Mouse (Mus musculus) limb, embryonic 10.5 days (tissue): ENCODE results near the gene Map3k14. TPM values are rescaled to one million over a fixed set of nuclear protein-coding genes. Genes with fewer than 3 reads are reported as not detected.
A peak's percentile ranks its signal among the peaks of the same experiment; 100 is the strongest.

Experiments used
- DNase-seq: peaks from one replicate; pipeline ENCODE4 v3.0.0-alpha.2; 2017; ENCODE audit warnings: low spot score
- H3K27ac ChIP-seq: fragments of 300-500 bp; sonication (generic); 2 replicates; pipeline ENCODE4 v1.5.1; 2016; ENCODE audit warnings: mild to moderate bottlenecking
- H3K27me3 ChIP-seq: fragments of 300-500 bp; sonication (generic); 2 replicates; pipeline ENCODE4 v1.6.1; 2016; ENCODE audit warnings: low read depth, mild to moderate bottlenecking; ENCODE audit not compliant: poor library complexity, severe bottlenecking
- H3K36me3 ChIP-seq: fragments of 300-500 bp; sonication (generic); 2 replicates; pipeline ENCODE4 v1.6.1; 2016; ENCODE audit warnings: mild to moderate bottlenecking, moderate library complexity
- H3K4me1 ChIP-seq: fragments of 300-500 bp; sonication (generic); 2 replicates; pipeline ENCODE4 v1.6.1; 2016
- H3K4me3 ChIP-seq: fragments of 300-500 bp; sonication (generic); 2 replicates; pipeline ENCODE4 v1.5.1; 2016; ENCODE audit warnings: mild to moderate bottlenecking, moderate library complexity
- H3K9me3 ChIP-seq: fragments of 300-500 bp; sonication (generic); replicated peaks from 2 replicates; pipeline ENCODE4 v1.6.1; 2016; ENCODE audit warnings: mild to moderate bottlenecking
- WGBS: fragments of 180-500 bp; shearing (Covaris S2); methylation state at CpG from one replicate; pipeline ENCODE4 v1.1.7; 2016; 5-methylcytosine and 5-hydroxymethylcytosine counted together
- polyA plus RNA-seq: library from polyadenylated mRNA; unstranded; fragments of >200 nt; fragmentation: Nextera tagmentation; extraction: Ambion mirVana; gene quantifications from 2 replicates; pipeline ENCODE4 v1.2.1, GENCODE M21; 2016

Gene Map3k14
- polyA plus RNA-seq, 1 experiment from 2014 or later, result 2.8 TPM

DNA sequence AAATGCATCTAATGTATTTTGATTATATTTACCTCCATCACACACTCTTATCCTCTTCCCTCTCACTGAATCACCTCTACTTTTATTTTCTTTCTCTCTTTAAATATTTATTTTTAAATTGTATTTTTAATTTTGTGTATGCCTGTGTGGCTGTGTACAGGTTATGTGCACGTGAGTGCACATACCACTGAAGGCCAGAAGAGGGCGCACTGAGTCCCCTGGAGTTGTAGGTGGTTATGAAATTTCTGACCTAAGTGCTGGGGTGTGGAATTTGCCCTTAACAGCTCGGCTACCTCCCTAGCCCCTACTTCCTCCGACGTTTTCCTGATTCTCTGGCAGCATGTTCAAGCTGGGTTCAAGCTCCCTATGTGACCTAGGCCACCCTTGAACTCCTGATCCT is 53.6 kb downstream of the Map3k14 start:
- WGBS, result 89% methylated on average over 5 of the region's 5 CpGs
- DNase-seq, result no peak
- peaks cover 3% of the 10 kb centered on the region; the same call in 1 of the 2 replicates for H3K9me3 ChIP-seq
- H3K36me3 ChIP-seq, result no peaks in the 10 kb centered on the region
- no peak overlapping the region for H3K27ac ChIP-seq
- no peak overlapping the region for H3K4me3 ChIP-seq
- H3K4me1 ChIP-seq, result peaks cover 12% of the 10 kb centered on the region
- peaks cover 34% of the 10 kb centered on the region for H3K27me3 ChIP-seq

- Histone ChIP-seq H3K27ac (no peak overlapping the region), H3K27me3 (peaks cover under 1% of the 10 kb centered on the region; the same call in 1 of the 2 replicates), H3K4me3 (no peak overlapping the region), H3K36me3 (no peaks in the 10 kb centered on the region), H3K4me1 (no peaks in the 10 kb centered on the region), H3K9me3 (peaks cover 3% of the 10 kb centered on the region; the same call in 1 of the 2 replicates)
- DNase-seq, result no peak
- WGBS, result 68% methylated on average over 8 of the region's 8 CpGs
Observed at GRCm38 (mm10) chr11:103210291-103210690, 57.0 kb downstream of the Map3k14 start.

- DNase-seq, result no peak
- H3K36me3 ChIP-seq, result no peaks in the 10 kb centered on the region
- H3K4me3 ChIP-seq, result no peak within 1 kb of the TSS
- H3K27me3 ChIP-seq, result no peaks in the 10 kb centered on the region
- no peaks in the 10 kb centered on the region for H3K4me1 ChIP-seq
- H3K9me3 ChIP-seq, result no peaks in the 10 kb centered on the region; the same call in 1 of the 2 replicates
- 89% methylated on average over 3 of the region's 3 CpGs for WGBS
- H3K27ac ChIP-seq, result no peak within 1 kb of the TSS
Observed at GRCm38 (mm10) chr11:103208458-103208857, 58.8 kb downstream of the Map3k14 start, which contains the start of gene 1700023F06Rik. TSS of gene 1700023F06Rik (minus strand) at chr11:103208558.

DNA sequence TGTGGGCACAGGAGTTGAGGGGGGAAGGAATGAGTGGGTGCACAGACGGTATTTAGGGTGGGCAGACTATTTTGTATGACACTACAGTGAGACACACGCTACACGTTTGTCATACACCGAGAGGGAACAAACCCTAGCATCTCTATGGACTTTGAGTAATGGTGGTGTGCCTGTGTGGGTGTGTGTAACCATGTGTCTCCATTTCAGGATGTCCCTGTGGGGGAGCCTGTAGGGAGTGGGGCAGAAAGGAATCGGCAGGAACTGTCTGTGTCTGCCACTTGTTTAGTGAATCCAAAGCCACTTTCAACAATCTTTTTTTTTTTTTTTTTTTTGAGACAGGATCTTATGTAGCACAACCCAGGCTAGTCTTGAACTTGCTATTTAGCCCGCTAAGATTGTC is 61.1 kb downstream of the Map3k14 start:
- DNase-seq, result no peak
- 86% methylated on average over 6 of the region's 6 CpGs for WGBS
- Histone ChIP-seq H3K4me1 (no peaks in the 10 kb centered on the region), H3K36me3 (no peaks in the 10 kb centered on the region), H3K27ac (no peak overlapping the region), H3K4me3 (no peak overlapping the region), H3K9me3 (no peaks in the 10 kb centered on the region; the same call in 1 of the 2 replicates), H3K27me3 (peaks cover 19% of the 10 kb centered on the region)

GRCm38 (mm10) chr11:103202376-103202775 is 64.9 kb downstream of the Map3k14 start:
- Histone ChIP-seq H3K9me3 (no peaks in the 10 kb centered on the region), H3K4me3 (no peak overlapping the region), H3K36me3 (no peaks in the 10 kb centered on the region), H3K27me3 (peaks cover 57% of the 10 kb centered on the region), H3K27ac (no peak overlapping the region), H3K4me1 (peaks cover 17% of the 10 kb centered on the region)
- no peak for DNase-seq

- Histone ChIP-seq H3K36me3 (no peaks in the 10 kb centered on the region), H3K9me3 (no peaks in the 10 kb centered on the region), H3K4me1 (peaks cover 17% of the 10 kb centered on the region), H3K27me3 (peaks cover 64% of the 10 kb centered on the region), H3K27ac (no peak overlapping the region), H3K4me3 (no peak overlapping the region)
- no peak for DNase-seq
- WGBS, result 37% methylated on average over 6 of the region's 6 CpGs
Observed at GRCm38 (mm10) chr11:103201664-103202063, 65.6 kb downstream of the Map3k14 start.

DNA sequence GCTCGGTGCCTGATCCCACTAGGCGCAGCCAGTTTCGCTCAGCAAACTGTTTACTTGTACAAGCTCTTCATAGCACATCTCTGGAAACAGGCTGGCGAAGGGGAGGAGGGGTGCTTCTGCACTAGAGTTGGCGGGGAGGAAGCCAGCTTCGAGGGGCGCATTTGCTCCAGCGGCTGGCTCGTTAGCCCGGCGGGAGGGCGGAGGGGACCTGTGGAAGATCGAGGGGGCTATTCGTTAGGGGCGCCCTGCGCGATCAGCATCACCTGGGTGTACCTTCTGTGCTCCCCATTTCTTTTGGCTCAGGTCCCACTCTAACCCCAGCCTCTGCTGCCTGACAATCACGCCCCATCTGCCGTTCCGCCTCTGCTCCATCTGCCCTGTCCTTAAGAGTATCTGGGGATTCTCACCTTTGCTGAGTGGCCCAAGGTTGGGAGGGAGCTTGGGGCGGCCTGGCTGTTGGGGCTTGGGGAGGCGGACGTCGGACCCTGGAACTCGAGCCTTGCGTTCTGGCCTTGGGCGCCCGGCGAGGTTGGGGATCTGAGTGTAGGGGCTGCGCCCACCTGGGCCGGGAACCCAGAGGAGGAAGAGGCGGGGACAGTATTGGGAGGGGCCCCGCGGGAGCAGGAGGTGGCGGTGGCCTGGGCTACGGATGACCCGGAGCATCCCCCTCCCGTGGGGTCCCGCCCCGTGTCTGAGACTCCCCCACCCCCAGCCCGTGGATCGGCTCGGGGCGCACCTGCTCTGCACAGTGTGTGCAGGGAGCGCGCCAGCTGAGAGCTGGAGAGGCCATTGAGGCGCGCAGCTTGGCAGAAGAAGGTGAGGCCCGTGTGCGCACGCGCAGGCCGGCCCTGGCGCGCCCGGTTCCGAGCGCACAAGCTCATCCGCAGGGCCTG is 68.1 kb downstream of the Map3k14 start:
- H3K27ac ChIP-seq, result no peak overlapping the region

GRCm38 (mm10) chr11:103198339-103198738 is 68.9 kb downstream of the Map3k14 start:
- DNase-seq, result no peak
- H3K27me3 ChIP-seq, result peaks cover 98% of the 10 kb centered on the region
- H3K36me3 ChIP-seq, result no peaks in the 10 kb centered on the region
- no peak overlapping the region for H3K27ac ChIP-seq
- no peaks in the 10 kb centered on the region for H3K9me3 ChIP-seq
- peaks cover 21% of the 10 kb centered on the region for H3K4me1 ChIP-seq
- 4% methylated on average over 16 of the region's 16 CpGs for WGBS
- peak overlapping the region; percentile 54 for H3K4me3 ChIP-seq

More for the DNA sequence above, 68.1 kb downstream of the Map3k14 start:
- Histone ChIP-seq H3K27me3 (peaks cover 89% of the 10 kb centered on the region), H3K9me3 (no peaks in the 10 kb centered on the region), H3K4me3 (peak overlapping the region; percentile 54), H3K4me1 (peaks cover 17% of the 10 kb centered on the region), H3K36me3 (no peaks in the 10 kb centered on the region)
- WGBS, result under 1% methylated on average over 59 of the region's 59 CpGs
- no peak for DNase-seq

- DNase-seq, result no peak
- H3K27me3 ChIP-seq, result peaks cover 100% of the 10 kb centered on the region
- WGBS, result 89% methylated on average over 4 of the region's 4 CpGs
- H3K4me1 ChIP-seq, result peaks cover 31% of the 10 kb centered on the region
- no peaks in the 10 kb centered on the region for H3K36me3 ChIP-seq
- H3K4me3 ChIP-seq, result no peak overlapping the region
- H3K9me3 ChIP-seq, result no peaks in the 10 kb centered on the region
- no peak overlapping the region for H3K27ac ChIP-seq
Observed at GRCm38 (mm10) chr11:103197340-103197739, 69.9 kb downstream of the Map3k14 start.

DNA sequence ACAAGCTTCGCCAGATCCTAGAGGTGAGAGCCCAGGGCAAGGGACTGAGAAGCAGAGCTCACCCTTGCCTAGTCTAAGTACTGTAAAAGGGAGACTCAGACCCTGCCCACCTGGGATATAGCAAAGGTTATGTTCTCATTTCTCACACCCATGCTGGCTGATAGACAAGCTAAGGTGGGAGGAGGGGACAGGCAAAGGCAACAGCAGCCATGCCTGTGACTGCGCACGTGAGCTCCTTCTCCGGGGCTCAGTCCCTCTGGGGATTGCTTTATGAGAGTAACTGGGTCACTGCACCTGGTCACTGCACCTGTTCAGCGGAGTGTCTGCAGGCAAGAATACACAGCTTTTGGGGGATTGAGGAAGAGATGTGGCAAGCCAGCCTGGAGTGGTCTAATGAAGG is 71.6 kb downstream of the Map3k14 start:
- H3K4me3 ChIP-seq, result no peak overlapping the region
- H3K36me3 ChIP-seq, result no peaks in the 10 kb centered on the region
- WGBS, result 84% methylated on average over 5 of the region's 5 CpGs
- no peak overlapping the region for H3K27ac ChIP-seq
- H3K4me1 ChIP-seq, result peaks cover 33% of the 10 kb centered on the region
- peaks cover 100% of the 10 kb centered on the region for H3K27me3 ChIP-seq
- no peak for DNase-seq
- H3K9me3 ChIP-seq, result no peaks in the 10 kb centered on the region

DNA sequence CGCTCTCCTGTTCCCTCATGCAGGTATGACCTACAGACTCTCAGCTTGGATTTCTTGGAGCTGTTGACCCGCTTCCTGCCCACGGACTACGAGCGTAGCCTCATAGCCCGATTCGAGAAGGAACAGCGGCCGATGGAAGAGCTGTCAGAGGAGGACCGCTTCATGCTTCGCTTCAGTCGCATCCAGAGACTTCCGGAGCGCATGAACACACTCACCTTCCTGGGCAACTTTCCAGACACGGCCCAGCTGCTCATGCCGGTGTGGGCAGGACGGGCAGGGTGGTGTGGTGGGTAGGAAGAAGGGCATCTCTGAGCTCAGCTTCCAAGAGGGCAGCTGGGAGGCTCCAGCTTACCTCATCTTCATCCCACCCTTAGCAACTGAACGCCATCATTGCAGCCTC is 72.0 kb downstream of the Map3k14 start:
- no peaks in the 10 kb centered on the region for H3K9me3 ChIP-seq
- WGBS, result 90% methylated on average over 18 of the region's 18 CpGs
- peaks cover 33% of the 10 kb centered on the region for H3K4me1 ChIP-seq
- peaks cover 100% of the 10 kb centered on the region for H3K27me3 ChIP-seq
- no peak overlapping the region for H3K4me3 ChIP-seq
- no peak for DNase-seq
- H3K27ac ChIP-seq, result no peak overlapping the region
- no peaks in the 10 kb centered on the region for H3K36me3 ChIP-seq

- Histone ChIP-seq H3K27me3 (peaks cover 99% of the 10 kb centered on the region), H3K9me3 (no peaks in the 10 kb centered on the region), H3K27ac (no peak overlapping the region), H3K4me3 (no peak overlapping the region), H3K4me1 (peaks cover 23% of the 10 kb centered on the region), H3K36me3 (no peaks in the 10 kb centered on the region)
- 35% methylated on average over 9 of the region's 9 CpGs for WGBS
- DNase-seq, result no peak
Observed at GRCm38 (mm10) chr11:103193825-103194168, 73.5 kb downstream of the Map3k14 start.

- Histone ChIP-seq H3K4me1 (peaks cover 18% of the 10 kb centered on the region), H3K9me3 (no peaks in the 10 kb centered on the region), H3K4me3 (peak overlapping the region; percentile 36), H3K27me3 (peaks cover 96% of the 10 kb centered on the region), H3K36me3 (no peaks in the 10 kb centered on the region), H3K27ac (no peak overlapping the region)
- WGBS, result 5% methylated on average over 44 of the region's 44 CpGs
- DNase-seq, result peak; percentile 60
Observed at GRCm38 (mm10) chr11:103192956-103193824, 74.1 kb downstream of the Map3k14 start.
